Mouse (Mus musculus) liver, postnatal 0 days (tissue): ENCODE data around the gene Psip1.
"Not testable (repeated sequence)": the region's sequence is repeated elsewhere in the genome, so short reads cannot be mapped to it uniquely, and the experiment has no call there.

Experiments
- CTCF ChIP-seq: sonication (generic); IDR thresholded peaks from 2 replicates; pipeline ENCODE4 v1.5.1; 2016; ENCODE audit warnings: antibody characterized with exemption, low read depth
- EP300 ChIP-seq: IDR thresholded peaks from 2 replicates; pipeline ENCODE4 v1.6.1; 2016; ENCODE audit warnings: antibody characterized with exemption, low read depth, mild to moderate bottlenecking

GRCm38 (mm10) chr4:83516144-83516543, 29.9 kb upstream of the Psip1 start:
- TF ChIP-seq EP300, CTCF: not testable (repeated sequence)
